Mouse (Mus musculus) frontal cortex, postnatal 10 days (tissue): ENCODE results near the gene Lsm8.
"Not testable (repeated sequence)": the region's sequence is repeated elsewhere in the genome, so short reads cannot be mapped to it uniquely, and the experiment has no call there.

ENCODE experiments used
- DNase-seq, 2 experiments: peaks; one replicate each; pipeline ENCODE4 v3.0.0; 2022; ENCODE audit warnings: low spot score in 2 of 2, mixed read lengths in 1 of 2

Lsm8 gene

GRCm38 (mm10) chr6:18848051-18848701, at the start of gene Lsm8:
Lsm8 (plus strand) TSS chr6:18848579.
- DNase-seq, result peak; percentile 93 to 96

- no peak for DNase-seq
Measured at GRCm38 (mm10) chr6:18800869-18801511, 47.4 kb upstream of the Lsm8 start.

GRCm38 (mm10) chr6:18812623-18813022, 35.8 kb upstream of the Lsm8 start:
- no peak for DNase-seq

- DNase-seq, result no peak
Measured at GRCm38 (mm10) chr6:18815606-18816005, 32.8 kb upstream of the Lsm8 start.

- peak; percentile 13 to 45 for DNase-seq
Measured at GRCm38 (mm10) chr6:18819343-18819742, 29.0 kb upstream of the Lsm8 start.

- no peak for DNase-seq
Measured at GRCm38 (mm10) chr6:18820246-18820645, 28.1 kb upstream of the Lsm8 start.

- DNase-seq, result no peak
Measured at GRCm38 (mm10) chr6:18822812-18823211, 25.6 kb upstream of the Lsm8 start.

GRCm38 (mm10) chr6:18832958-18833357, 15.4 kb upstream of the Lsm8 start:
- no peak for DNase-seq

- not testable (repeated sequence) for DNase-seq
Measured at GRCm38 (mm10) chr6:18844529-18844928, 3.9 kb upstream of the Lsm8 start.

- DNase-seq, result not testable (repeated sequence)
Measured at GRCm38 (mm10) chr6:18845571-18845970, 2.8 kb upstream of the Lsm8 start.

GRCm38 (mm10) chr6:18848702-18849061, 303 bp downstream of the Lsm8 start:
- no peak for DNase-seq

- DNase-seq, result no peak
Measured at GRCm38 (mm10) chr6:18855323-18855722, 6.9 kb downstream of the Lsm8 start.

- DNase-seq, result no peak
Measured at GRCm38 (mm10) chr6:18856487-18857078, 8.2 kb downstream of the Lsm8 start.

GRCm38 (mm10) chr6:18866018-18866417, 17.6 kb downstream of the Lsm8 start, which contains the start of gene Ankrd7:
Ankrd7 (plus strand) TSS chr6:18866318.
- no peak for DNase-seq

GRCm38 (mm10) chr6:18889030-18889429, 40.7 kb downstream of the Lsm8 start:
- no peak for DNase-seq

- no peak for DNase-seq
Measured at GRCm38 (mm10) chr6:18894142-18894541, 45.8 kb downstream of the Lsm8 start.
